Mouse (Mus musculus) myocyte (in vitro differentiated cells): ENCODE measurements around the gene Dapk2.

ENCODE experiments used
- TCF12 ChIP-seq: IDR thresholded peaks from one replicate; pipeline ENCODE4 v1.6.1; 2011; ENCODE audit warnings: mild to moderate bottlenecking, control low read depth; ENCODE audit not compliant: poor library complexity, insufficient read depth, severe bottlenecking
- USF1 ChIP-seq: IDR thresholded peaks from one replicate; pipeline ENCODE4 v1.6.1; 2011; ENCODE audit warnings: low read depth, mild to moderate bottlenecking, control low read depth, moderate library complexity

DNA sequence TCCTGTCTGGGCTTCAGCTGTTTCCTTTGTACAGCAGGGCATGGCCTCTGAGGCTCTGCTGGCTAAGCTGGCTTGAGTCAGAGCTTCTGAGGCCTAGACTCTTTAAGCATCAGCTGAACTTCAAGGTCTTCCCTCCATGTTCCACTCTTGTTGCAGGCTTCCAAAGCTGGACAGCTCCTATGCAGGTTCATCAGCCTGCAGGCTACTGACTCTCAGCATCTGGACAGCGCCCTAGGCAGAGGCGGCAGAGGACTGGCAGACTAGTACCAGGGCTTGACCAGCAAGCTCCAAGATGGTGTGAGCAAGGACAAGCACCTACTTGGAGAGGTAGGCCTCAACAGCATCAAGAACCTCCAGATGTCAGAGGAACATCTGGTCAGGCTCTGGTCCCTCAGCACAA is 149.3 kb downstream of the Dapk2 start:
- no peak for TF ChIP-seq USF1
- TF ChIP-seq TCF12: no peak
